Mouse (Mus musculus): ENCODE measurements at regions not wholly inside any gene's neighbourhood (a gene's known extent, or its start where the extent isn't known, plus 50 kb on each side); places are given as distances from the start of the nearest gene placed in this dataset.

DNA sequence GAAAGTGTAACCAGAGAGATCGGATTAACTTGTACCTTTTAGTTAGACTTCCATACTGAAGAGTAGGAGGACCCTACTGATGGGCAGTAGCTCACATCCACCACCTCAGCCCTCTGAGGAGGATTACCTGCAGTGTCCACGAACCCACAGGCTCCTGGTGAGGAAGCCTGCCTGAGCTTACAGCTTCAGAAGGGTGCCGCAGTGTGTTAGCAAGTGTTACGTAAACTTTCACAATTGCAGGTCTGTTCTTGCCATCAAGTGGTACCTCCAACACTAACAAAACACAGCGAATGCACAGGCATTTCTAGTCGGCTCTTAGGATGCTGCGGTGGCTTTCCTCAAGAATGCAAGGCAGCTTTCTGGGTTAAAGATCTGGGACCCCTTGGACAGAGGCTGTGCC, 192.4 kb upstream of the Mkln1 start:
- no peaks in the 10 kb centered on the region for H3K27me3 ChIP-seq (ENCODE audit: control insufficient read depth, insufficient read depth, low read length)

DNA sequence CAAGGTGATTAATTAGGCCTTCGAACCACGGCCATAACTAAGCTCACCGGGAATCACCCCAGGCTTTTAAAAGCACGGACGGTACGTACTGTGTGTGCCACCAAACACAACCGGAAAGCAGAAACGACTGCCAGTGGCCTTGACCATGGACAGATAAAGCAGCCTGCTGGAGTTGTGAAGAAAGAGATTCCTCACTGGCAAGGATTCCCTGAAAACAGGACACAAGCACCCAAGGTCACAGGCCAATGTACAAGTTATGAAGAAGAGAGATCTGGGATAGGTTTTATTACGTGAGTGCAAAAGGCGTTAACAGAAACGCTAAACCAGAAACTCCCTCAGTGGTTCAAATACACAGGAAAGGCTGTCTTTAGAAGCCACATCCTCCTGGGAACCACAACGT, 191.3 kb upstream of the Mkln1 start:
- Histone ChIP-seq H3K36me3 (ENCODE audit: control insufficient read depth, insufficient read depth, low read length) (no peaks in the 10 kb centered on the region), H3K9ac (ENCODE audit: low read depth, low read length, severe bottlenecking) (no peak overlapping the region), H3K4me1 (ENCODE audit: control insufficient read depth, insufficient read depth, low read length) (no peaks in the 10 kb centered on the region), H3K9me3 (ENCODE audit: control insufficient read depth, low read length) (no peaks in the 10 kb centered on the region), H3K27me3 (ENCODE audit: control insufficient read depth, insufficient read depth, low read length) (no peaks in the 10 kb centered on the region), H3K27ac (replicated peaks; ENCODE audit: low read depth, low read length) (no peak overlapping the region), H3K4me3 (replicated peaks; ENCODE audit: low read length) (no peak overlapping the region), H3K4me2 (replicated peaks; ENCODE audit: low read depth, low read length, severe bottlenecking) (no peak overlapping the region)
- DNase-seq (ENCODE audit: low spot score) (no peak), ATAC-seq (ENCODE audit: low FRiP score, low read depth) (no peak)
- 58% methylated on average over 12 of the region's 12 CpGs for WGBS
- no peak for TF ChIP-seq POLR2A (IDR thresholded peaks at IDR 0.05; ENCODE audit: borderline replicate concordance, extremely low read depth, insufficient read depth, insufficient read length)

More for the DNA sequence above, 192.4 kb upstream of the Mkln1 start:
- DNase-seq (ENCODE audit: low spot score) (no peak), ATAC-seq (ENCODE audit: low FRiP score, low read depth) (no peak)
- Histone ChIP-seq H3K36me3 (ENCODE audit: control insufficient read depth, insufficient read depth, low read length) (no peaks in the 10 kb centered on the region), H3K9me3 (ENCODE audit: control insufficient read depth, low read length) (no peaks in the 10 kb centered on the region), H3K4me2 (replicated peaks; ENCODE audit: low read depth, low read length, severe bottlenecking) (no peak overlapping the region), H3K27ac (replicated peaks; ENCODE audit: low read depth, low read length) (no peak overlapping the region), H3K4me3 (replicated peaks; ENCODE audit: low read length) (no peak overlapping the region), H3K4me1 (ENCODE audit: control insufficient read depth, insufficient read depth, low read length) (no peaks in the 10 kb centered on the region), H3K9ac (ENCODE audit: low read depth, low read length, severe bottlenecking) (no peak overlapping the region)
- 64% methylated on average over 7 of the region's 7 CpGs for WGBS
- no peak for TF ChIP-seq POLR2A (IDR thresholded peaks at IDR 0.05; ENCODE audit: borderline replicate concordance, extremely low read depth, insufficient read depth, insufficient read length)

DNA sequence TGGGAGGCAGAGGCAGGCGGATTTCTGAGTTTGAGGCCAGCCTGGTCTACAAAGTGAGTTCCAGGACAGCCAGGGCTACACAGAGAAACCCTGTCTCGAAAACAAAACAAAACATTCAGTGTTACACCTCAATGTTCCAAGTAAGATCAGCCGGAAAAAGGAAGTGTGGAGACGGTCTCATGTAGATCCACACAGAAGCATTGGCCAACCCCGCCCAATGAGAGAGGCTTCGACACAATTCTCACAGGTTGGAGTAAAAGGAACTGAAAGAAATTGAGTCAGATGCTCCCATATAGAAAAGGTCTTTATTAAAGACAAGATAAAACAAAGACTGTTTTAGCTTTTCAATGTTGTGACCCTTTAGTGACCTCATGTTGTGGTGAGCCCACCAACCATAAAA, 190.3 kb upstream of the Mkln1 start:
- Histone ChIP-seq H3K9ac (ENCODE audit: low read depth, low read length, severe bottlenecking) (no peak overlapping the region), H3K4me2 (replicated peaks; ENCODE audit: low read depth, low read length, severe bottlenecking) (no peak overlapping the region), H3K36me3 (ENCODE audit: control insufficient read depth, insufficient read depth, low read length) (no peaks in the 10 kb centered on the region), H3K4me3 (replicated peaks; ENCODE audit: low read length) (no peak overlapping the region), H3K27me3 (ENCODE audit: control insufficient read depth, insufficient read depth, low read length) (no peaks in the 10 kb centered on the region), H3K27ac (replicated peaks; ENCODE audit: low read depth, low read length) (no peak overlapping the region), H3K9me3 (ENCODE audit: control insufficient read depth, low read length) (no peaks in the 10 kb centered on the region), H3K4me1 (ENCODE audit: control insufficient read depth, insufficient read depth, low read length) (no peaks in the 10 kb centered on the region)
- ATAC-seq (ENCODE audit: low FRiP score, low read depth) = no peak
- DNase-seq (ENCODE audit: low spot score) = no peak
- WGBS = 90% methylated on average over 6 of the region's 6 CpGs
- no peak for TF ChIP-seq POLR2A (IDR thresholded peaks at IDR 0.05; ENCODE audit: borderline replicate concordance, extremely low read depth, insufficient read depth, insufficient read length)

DNA sequence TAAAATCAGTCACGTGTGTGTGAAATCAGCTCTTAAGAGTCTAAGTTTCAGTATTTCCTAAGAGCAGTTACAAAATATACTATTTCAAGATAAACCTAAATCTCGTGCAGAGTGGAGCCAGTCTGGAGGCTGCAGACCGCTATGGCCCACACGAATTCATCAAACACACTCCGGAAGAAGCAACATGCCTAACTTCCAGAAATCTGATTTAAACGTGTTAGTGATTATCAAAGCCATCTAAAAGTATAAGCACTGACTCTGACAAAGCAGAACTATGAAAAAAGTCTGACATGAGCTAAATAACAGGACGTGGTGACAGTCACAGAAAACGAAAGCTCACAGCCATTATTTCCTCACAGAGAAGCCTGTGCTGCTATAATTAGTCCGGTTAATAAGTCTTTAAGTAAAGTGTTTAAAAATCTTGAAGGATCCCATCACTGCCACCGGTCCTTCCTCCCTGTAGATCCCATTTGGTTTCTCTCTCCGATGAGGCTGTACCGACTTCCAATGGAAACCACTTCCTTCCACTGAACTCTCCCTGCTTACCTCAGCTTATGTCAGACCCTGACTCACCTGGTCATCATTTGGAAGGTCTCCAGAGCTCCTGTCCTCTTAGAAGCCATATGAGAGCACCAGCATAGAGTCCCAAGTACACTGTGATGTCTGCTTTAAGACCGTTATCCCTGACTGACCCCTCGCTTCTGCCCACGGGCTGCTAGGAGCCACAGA, 189.0 kb upstream of the Mkln1 start:
- Histone ChIP-seq H3K27ac (replicated peaks; ENCODE audit: low read depth, low read length) (no peak overlapping the region), H3K4me3 (replicated peaks; ENCODE audit: low read length) (no peak overlapping the region), H3K4me1 (ENCODE audit: control insufficient read depth, insufficient read depth, low read length) (no peaks in the 10 kb centered on the region), H3K9me3 (ENCODE audit: control insufficient read depth, low read length) (no peaks in the 10 kb centered on the region), H3K36me3 (ENCODE audit: control insufficient read depth, insufficient read depth, low read length) (no peaks in the 10 kb centered on the region), H3K4me2 (replicated peaks; ENCODE audit: low read depth, low read length, severe bottlenecking) (no peak overlapping the region), H3K27me3 (ENCODE audit: control insufficient read depth, insufficient read depth, low read length) (no peaks in the 10 kb centered on the region; the same call in 1 of the 2 replicates), H3K9ac (ENCODE audit: low read depth, low read length, severe bottlenecking) (no peak overlapping the region)
- DNase-seq (ENCODE audit: low spot score) = no peak
- no peak for TF ChIP-seq POLR2A (IDR thresholded peaks at IDR 0.05; ENCODE audit: borderline replicate concordance, extremely low read depth, insufficient read depth, insufficient read length)
- no peak for ATAC-seq (ENCODE audit: low FRiP score, low read depth)
- WGBS = 83% methylated on average over 15 of the region's 15 CpGs

DNA sequence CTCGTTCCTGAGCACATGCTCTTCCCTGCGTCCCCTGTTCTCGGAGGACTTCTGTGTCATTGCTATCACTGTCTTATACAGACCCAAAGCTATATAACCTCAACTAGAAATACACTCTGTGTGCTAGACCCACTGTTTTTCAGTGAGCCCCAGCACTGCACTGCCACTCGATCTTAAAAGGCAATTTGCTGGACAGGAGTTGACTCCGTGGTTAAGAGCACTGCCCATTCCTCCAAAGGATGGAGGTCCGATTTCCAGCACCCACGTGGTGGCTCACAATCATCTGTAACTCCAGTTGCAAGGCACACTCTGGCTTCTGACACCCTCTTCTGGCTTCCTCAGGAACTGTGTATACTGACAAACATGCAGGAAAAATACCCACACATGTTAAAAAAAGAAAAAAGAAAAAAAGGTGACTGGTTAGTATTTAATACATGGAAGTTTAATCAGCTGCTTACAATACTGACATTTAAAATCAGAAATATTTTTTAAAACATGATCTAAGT, 188.3 kb upstream of the Mkln1 start:
- H3K4me1 ChIP-seq (ENCODE audit: control insufficient read depth, insufficient read depth, low read length) = no peaks in the 10 kb centered on the region
- H3K4me2 ChIP-seq (replicated peaks; ENCODE audit: low read depth, low read length, severe bottlenecking) = no peak overlapping the region
- no peaks in the 10 kb centered on the region for H3K9me3 ChIP-seq (ENCODE audit: control insufficient read depth, low read length)
- H3K36me3 ChIP-seq (ENCODE audit: control insufficient read depth, insufficient read depth, low read length) = no peaks in the 10 kb centered on the region
- H3K27me3 ChIP-seq (ENCODE audit: control insufficient read depth, insufficient read depth, low read length) = peaks cover 6% of the 10 kb centered on the region
- DNase-seq (ENCODE audit: low spot score) (no peak), ATAC-seq (ENCODE audit: low FRiP score, low read depth) (no peak)
- H3K4me3 ChIP-seq (replicated peaks; ENCODE audit: low read length) = no peak overlapping the region
- H3K27ac ChIP-seq (replicated peaks; ENCODE audit: low read depth, low read length) = no peak overlapping the region
- no peak for TF ChIP-seq POLR2A (IDR thresholded peaks at IDR 0.05; ENCODE audit: borderline replicate concordance, extremely low read depth, insufficient read depth, insufficient read length)
- WGBS = 72% methylated on average over 7 of the region's 7 CpGs
- no peak overlapping the region for H3K9ac ChIP-seq (ENCODE audit: low read depth, low read length, severe bottlenecking)

Data from limb, embryonic 14.5 days (tissue).